Mouse (Mus musculus): ENCODE measurements at regions not wholly inside any gene's neighbourhood (a gene's known extent, or its start where the extent isn't known, plus 50 kb on each side); places are given as distances from the start of the nearest gene placed in this dataset.

- TF ChIP-seq CTCF (IDR thresholded peaks at IDR 0.05; ENCODE audit: insufficient read depth, low read depth, low read length) (no peak), POLR2A (IDR thresholded peaks at IDR 0.05; ENCODE audit: insufficient read depth, low read depth, low read length) (no peak)
These were observed 328.7 kb upstream of the Mef2c start for GRCm38 (mm10) chr13:83175086-83175485.

Data from olfactory bulb, adult 2 months (tissue).